Mouse (Mus musculus) fibroblast of lung, adult 2 months (primary cell): ENCODE data around the gene Lce1m.
A peak's percentile ranks its signal among the peaks of the same experiment; 100 is the strongest.
"Not testable (repeated sequence)": the region's sequence is repeated elsewhere in the genome, so short reads cannot be mapped to it uniquely, and the experiment has no call there.

Experiments
- DNase-seq: peaks from one replicate; pipeline ENCODE4 v3.0.0-alpha.2; 2011; ENCODE audit warnings: low read depth

Gene Lce1m

GRCm38 (mm10) chr3:93018960-93019359 is at the start of gene Lce1m:
Gene Lce1m, minus strand, starts transcription at chr3:93019060.
- no peak for DNase-seq

- DNase-seq, result not testable (repeated sequence)
These were observed 49.7 kb upstream of the Lce1m start, which contains the start of gene Gm4858 for GRCm38 (mm10) chr3:93068523-93068922. Gene Gm4858, plus strand, starts transcription at chr3:93068823.

- DNase-seq, result no peak
These were observed 34.1 kb upstream of the Lce1m start for GRCm38 (mm10) chr3:93052826-93053474.

GRCm38 (mm10) chr3:93050182-93050581 is 31.3 kb upstream of the Lce1m start:
- no peak for DNase-seq

- DNase-seq, result peak; percentile 36
These were observed 12.6 kb upstream of the Lce1m start for GRCm38 (mm10) chr3:93031450-93031849.

GRCm38 (mm10) chr3:93025486-93025885 is 6.6 kb upstream of the Lce1m start:
- peak; percentile 39 for DNase-seq

- DNase-seq, result no peak
These were observed 4.7 kb upstream of the Lce1m start for GRCm38 (mm10) chr3:93023411-93024184.

GRCm38 (mm10) chr3:93021171-93021570 is 2.3 kb upstream of the Lce1m start:
- DNase-seq, result no peak

- no peak for DNase-seq
These were observed 3.3 kb downstream of the Lce1m start, which contains the start of gene Crct1 for GRCm38 (mm10) chr3:93015460-93016104. Gene Crct1, minus strand, starts transcription at chr3:93015687.

- no peak for DNase-seq
These were observed 4.0 kb downstream of the Lce1m start for GRCm38 (mm10) chr3:93014871-93015270.

GRCm38 (mm10) chr3:93014378-93014801 is 4.5 kb downstream of the Lce1m start:
- DNase-seq, result peak; percentile 34

- DNase-seq, result no peak
These were observed 16.0 kb downstream of the Lce1m start for GRCm38 (mm10) chr3:93002843-93003242.

GRCm38 (mm10) chr3:93000621-93001020 is 18.2 kb downstream of the Lce1m start:
- no peak for DNase-seq

- no peak for DNase-seq
These were observed 20.2 kb downstream of the Lce1m start for GRCm38 (mm10) chr3:92998691-92999090.

- DNase-seq, result no peak
These were observed 26.9 kb downstream of the Lce1m start, which contains the start of gene Lce3f for GRCm38 (mm10) chr3:92991926-92992325. Gene Lce3f, plus strand, starts transcription at chr3:92992226.

GRCm38 (mm10) chr3:92978484-92978883 is 40.4 kb downstream of the Lce1m start:
- DNase-seq, result no peak
